Mouse (Mus musculus) mouse embryonic stem cell (cell line): ENCODE measurements around the gene Sgsh.

Experiments used
- in situ Hi-C, 2 experiments: fragments of 300-500 bp; cut with MboI; formaldehyde crosslinking; loops; 1 replicate in 1 of 2; 3 replicates in 1 of 2; pipeline ENCODE4 v1.14.3; 2019 to 2020; ENCODE audit warnings: low sequenced_read_pairs in 2 of 2, low pct_unique_long_range_greater_than_20kb in 1 of 2, mixed read lengths in 1 of 2; ENCODE audit not compliant: unreplicated experiment in 1 of 2

Sgsh gene

DNA sequence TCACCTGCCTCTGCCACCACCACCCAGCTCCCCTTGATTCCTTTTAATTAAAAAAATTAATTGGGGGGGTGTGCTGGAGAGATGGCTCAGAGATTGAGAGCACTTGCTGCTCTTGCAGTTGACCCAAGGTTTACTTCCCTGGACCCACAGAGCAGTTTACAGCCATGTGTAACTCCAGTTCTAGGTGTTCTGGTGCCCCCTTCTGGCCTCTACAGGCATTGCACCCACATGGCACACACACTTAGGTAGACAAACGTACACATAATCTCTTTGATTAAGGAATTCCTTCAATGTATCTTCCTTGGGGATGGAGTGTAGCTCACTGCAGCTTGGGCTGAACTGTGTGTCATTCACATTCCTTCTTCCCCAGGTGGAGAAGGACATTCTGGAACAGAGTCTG lies 30.3 kb downstream of the Sgsh start:
- in situ Hi-C loops, result no loop called here

DNA sequence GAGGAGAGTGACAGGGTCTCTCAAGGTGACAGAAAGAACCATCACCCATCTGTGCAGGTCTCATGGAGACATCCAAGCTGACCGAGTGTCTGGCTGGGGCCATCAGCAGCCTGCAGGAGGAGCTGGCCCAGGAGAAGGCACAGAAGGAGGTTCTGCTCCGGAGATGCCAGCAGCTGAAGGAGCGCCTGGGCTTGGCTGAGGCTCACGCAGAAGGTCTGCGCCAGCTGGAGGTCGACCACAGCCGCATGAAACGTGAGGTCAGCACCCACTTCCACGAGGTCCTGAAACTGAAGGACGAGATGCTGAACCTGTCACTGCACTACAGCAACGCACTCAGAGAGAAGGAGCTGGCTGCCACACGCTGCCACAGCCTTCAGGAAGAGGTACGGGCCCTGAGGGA lies 32.8 kb downstream of the Sgsh start:
- in situ Hi-C loops, result no loop called here

DNA sequence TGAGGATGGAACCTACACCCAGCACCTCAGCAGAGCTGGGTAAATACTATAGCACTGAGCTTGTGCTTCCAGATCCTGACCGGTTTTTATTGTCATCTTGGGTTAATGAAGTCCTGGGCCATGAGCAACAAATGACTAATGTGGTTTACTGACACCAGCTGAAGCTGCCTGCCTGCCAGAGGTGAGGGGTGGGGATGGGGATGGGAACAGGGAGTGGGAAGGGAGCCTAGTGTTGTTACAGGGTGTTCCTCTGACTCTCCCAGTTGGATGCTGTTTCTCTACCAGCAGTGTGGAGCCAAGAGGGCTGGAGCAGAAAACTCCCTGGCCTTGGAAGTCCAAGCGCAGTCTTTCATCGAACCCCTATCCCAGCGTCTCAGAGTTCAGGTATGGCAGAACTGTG lies 38.6 kb downstream of the Sgsh start:
- in situ Hi-C loops, result no loop called here

GRCm38 (mm10) chr11:119314252-119314936 lies 40.9 kb downstream of the Sgsh start:
- in situ Hi-C loops, result no loop called here

DNA sequence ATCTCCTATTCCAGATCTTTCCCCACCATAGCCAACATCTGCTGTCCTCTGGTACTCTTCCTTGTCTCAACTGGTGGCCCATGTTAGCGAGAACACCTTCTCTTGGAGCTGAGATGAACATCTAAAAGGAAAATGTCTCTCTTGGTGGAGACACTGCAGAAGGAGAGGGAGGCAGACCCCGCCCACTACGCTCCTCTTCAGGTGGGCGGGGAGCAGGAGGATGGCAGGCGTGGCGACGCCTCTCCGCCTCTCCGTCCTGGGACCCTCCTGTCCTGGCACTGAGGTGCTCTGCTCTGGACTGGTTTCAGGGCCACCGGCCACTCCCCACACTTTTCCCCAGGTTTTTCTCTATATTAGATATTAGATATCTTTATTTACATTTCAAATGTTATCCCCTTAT lies 44.7 kb downstream of the Sgsh start:
- in situ Hi-C loops, result no loop called here

DNA sequence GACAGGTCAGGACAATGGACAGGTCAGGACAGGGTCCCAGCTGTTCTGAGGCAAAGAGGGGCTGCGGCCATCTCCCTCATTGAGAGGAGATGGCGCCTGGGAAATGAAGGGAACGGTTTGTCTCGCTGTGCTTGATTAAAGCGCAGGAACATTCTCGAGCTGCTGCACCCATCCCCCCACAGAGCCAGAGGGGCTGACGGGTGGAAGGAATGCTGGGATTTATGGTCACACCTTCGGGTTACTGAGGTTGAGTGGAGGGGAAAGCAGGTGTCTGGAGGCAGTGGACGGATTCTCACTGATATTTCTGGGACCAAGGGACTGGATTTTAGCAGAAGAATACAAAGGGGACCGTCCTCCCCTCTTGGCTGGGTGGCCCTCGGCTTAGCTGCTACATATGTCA lies 47.4 kb downstream of the Sgsh start:
- in situ Hi-C loops, result no loop called here

- in situ Hi-C loops, result no loop called here
Observed at GRCm38 (mm10) chr11:119307658-119307867, 47.8 kb downstream of the Sgsh start, which contains the start of gene Card14. TSS of gene Card14 (plus strand) at chr11:119307768.

- in situ Hi-C loops, result no loop called here
Observed at GRCm38 (mm10) chr11:119306762-119307657, 48.3 kb downstream of the Sgsh start.

DNA sequence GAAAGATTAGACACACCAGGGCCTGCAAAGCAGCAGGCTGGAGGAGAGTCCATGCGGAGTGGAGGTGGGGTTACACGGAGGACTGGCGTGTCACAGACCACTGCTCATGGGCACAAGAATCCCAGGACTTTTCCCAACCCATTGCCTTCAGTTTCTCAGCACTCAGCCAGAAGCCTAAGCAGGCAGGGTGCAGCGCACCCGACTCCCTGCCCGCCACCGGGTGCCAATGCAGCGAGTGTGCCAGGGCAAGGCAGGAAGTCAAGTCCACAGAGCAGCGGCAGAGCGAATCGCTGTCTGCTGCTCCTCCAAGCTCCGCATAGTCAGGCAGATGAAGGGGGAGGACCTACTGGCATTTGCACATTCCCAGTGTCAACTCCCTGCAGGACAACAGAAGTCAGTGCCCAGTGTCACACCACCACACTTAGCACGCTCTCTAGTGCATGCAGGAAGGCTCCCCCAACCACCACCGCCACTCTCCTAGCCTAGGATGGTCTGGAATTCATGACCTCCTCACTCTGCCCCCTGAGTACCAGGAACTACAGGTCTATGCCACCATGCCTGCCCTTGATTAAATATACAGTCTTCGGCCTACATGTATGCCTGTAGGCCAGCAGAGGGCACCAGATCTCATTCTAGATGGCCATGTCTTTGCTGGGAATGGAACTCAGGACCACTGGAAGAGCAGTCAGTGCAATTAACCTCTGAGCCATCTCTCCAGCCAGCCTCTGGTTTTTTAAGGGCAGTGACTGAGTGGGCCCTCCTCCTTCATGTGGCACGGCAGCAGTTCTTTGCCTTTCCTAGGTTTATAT lies 50.2 kb downstream of the Sgsh start:
- in situ Hi-C loops, result no loop called here

GRCm38 (mm10) chr11:119300986-119301385 lies 54.4 kb downstream of the Sgsh start:
- in situ Hi-C loops, result no loop called here

- in situ Hi-C loops, result no loop called here
Observed at GRCm38 (mm10) chr11:119300246-119300935, 54.9 kb downstream of the Sgsh start.

DNA sequence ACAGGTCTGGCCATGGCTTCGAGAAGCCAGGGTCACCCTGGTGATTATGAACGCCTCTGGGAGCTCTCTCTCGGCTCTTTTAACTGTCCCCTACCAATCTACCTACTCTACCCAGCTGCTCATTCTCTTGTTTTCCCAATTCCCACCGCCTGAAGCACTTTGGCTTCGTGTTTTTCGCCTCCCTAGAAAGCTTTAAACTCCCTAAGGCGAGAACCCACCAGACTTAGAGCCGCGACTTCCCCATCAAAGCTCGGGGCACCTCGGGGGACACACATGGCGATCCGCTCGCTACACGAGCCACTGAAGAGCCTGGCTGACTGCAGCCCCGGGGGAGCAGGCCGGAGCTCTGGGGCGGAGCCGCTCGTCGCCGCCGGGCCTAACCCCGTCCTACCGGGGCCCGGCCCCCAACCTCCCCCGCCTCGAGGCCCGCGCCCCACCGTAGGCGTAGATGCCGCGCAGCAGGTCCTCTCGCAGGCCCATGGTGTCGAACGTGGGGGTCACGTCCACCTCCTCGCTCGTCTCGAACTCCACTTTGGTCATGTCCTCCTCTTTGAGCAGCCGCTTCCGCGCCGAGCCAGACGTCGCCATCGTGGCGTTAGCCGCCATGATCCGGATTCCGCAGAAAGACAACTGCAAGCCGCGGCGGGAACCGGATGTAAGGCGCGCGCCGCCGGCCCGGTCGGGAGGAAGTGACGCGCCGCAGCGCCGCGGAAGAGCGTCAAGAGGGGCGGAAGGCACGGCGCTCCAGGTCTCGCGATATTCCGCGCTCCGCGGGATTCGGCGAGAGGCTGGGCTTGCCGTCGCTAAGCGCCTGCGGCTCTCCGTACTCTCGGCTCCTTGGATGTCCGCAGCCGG lies 55.7 kb downstream of the Sgsh start, which contains the start of gene Eif4a3:
TSS of gene Eif4a3 (minus strand) at position 699 of the 855 bp plus-strand sequence.
- in situ Hi-C loops, result no loop called here

GRCm38 (mm10) chr11:119298917-119299316 lies 56.4 kb downstream of the Sgsh start:
- in situ Hi-C loops, result no loop called here

GRCm38 (mm10) chr11:119297996-119298395 lies 57.3 kb downstream of the Sgsh start:
- in situ Hi-C loops, result no loop called here
